Mouse (Mus musculus) lung, embryonic 15.5 days (tissue): ENCODE data around the gene 4932438H23Rik. TPM values are rescaled to one million over a fixed set of nuclear protein-coding genes. Genes with fewer than 3 reads are reported as not detected.
"Not testable (repeated sequence)": the region's sequence is repeated elsewhere in the genome, so short reads cannot be mapped to it uniquely, and the experiment has no call there.

Source experiments
- ATAC-seq: fragments of 200-750 bp; cut with Nextera tagmentation; 2 replicates; pipeline ENCODE4 v1.8.0; 2017; ENCODE audit warnings: moderate number of reproducible peaks, borderline replicate concordance; ENCODE audit not compliant: low FRiP score, low TSS enrichment; ENCODE audit errors: extremely low read depth
- H3K27ac ChIP-seq: fragments of 300-500 bp; sonication (generic); 2 replicates; pipeline ENCODE4 v1.5.1; 2015; ENCODE audit warnings: moderate library complexity, mild to moderate bottlenecking, inconsistent platforms
- H3K27me3 ChIP-seq: fragments of 300-500 bp; sonication (generic); 2 replicates; pipeline ENCODE4 v1.6.1; 2015; ENCODE audit warnings: inconsistent platforms
- H3K36me3 ChIP-seq: fragments of 300-500 bp; sonication (generic); 2 replicates; pipeline ENCODE4 v1.6.1; 2015; ENCODE audit warnings: inconsistent platforms
- H3K4me1 ChIP-seq: fragments of 300-500 bp; sonication (generic); 2 replicates; pipeline ENCODE4 v1.6.1; 2015; ENCODE audit warnings: inconsistent platforms
- H3K4me2 ChIP-seq: fragments of 300-500 bp; sonication (generic); 2 replicates; pipeline ENCODE4 v1.6.1; 2015; ENCODE audit warnings: inconsistent platforms, mild to moderate bottlenecking, moderate library complexity
- H3K4me3 ChIP-seq: fragments of 300-500 bp; sonication (generic); 2 replicates; pipeline ENCODE4 v1.5.1; 2015; ENCODE audit warnings: mild to moderate bottlenecking, inconsistent platforms
- H3K9ac ChIP-seq: fragments of 300-500 bp; sonication (generic); 2 replicates; pipeline ENCODE4 v1.6.1; 2015; ENCODE audit warnings: inconsistent platforms
- H3K9me3 ChIP-seq: fragments of 300-500 bp; sonication (generic); 2 replicates; pipeline ENCODE4 v1.6.1; 2016; ENCODE audit warnings: inconsistent platforms
- WGBS: fragments of 180-500 bp; shearing (Covaris S2); methylation state at CpG from one replicate; pipeline ENCODE4 v1.1.7; 2015; 5-methylcytosine and 5-hydroxymethylcytosine counted together
- polyA plus RNA-seq: library from polyadenylated mRNA; unstranded; fragments of >200 nt; fragmentation: Nextera tagmentation; extraction: Ambion mirVana; gene quantifications from 2 replicates; pipeline ENCODE4 v1.2.1, GENCODE M21; 2015

The 4932438H23Rik gene
- polyA plus RNA-seq, 1 experiment from 2014 or later, result 0.52 TPM

GRCm38 (mm10) chr16:91096984-91097506 is 2.1 kb upstream of the 4932438H23Rik start:
- no peaks in the 10 kb centered on the region for H3K36me3 ChIP-seq
- H3K4me1 ChIP-seq, result peaks cover 4% of the 10 kb centered on the region; the same call in 1 of the 2 replicates
- no peak overlapping the region for H3K9ac ChIP-seq
- H3K4me2 ChIP-seq, result no peak overlapping the region
- H3K4me3 ChIP-seq, result no peak overlapping the region
- no peaks in the 10 kb centered on the region for H3K9me3 ChIP-seq
- no peak overlapping the region for H3K27ac ChIP-seq
- 84% methylated on average over 4 of the region's 4 CpGs for WGBS
- no peak for ATAC-seq
- no peaks in the 10 kb centered on the region for H3K27me3 ChIP-seq

DNA sequence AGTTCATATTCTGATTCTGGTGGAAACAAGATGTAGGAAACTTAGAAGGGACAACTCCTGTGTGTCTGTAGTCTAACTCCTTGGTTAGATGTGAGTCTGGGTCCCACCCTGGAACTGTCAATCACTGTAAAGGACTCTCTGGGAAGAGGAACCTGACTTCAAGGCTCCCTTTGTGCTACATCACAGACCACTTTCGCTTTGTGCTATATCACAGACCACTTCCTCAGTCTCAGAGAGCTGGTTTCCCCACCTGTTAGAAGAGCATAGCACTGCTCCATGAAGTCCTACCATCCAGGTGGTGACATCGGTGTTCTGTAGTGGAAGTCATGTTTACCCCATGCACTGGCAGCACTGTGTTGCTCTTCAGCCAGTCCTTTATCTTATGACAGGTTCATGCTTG is 1.1 kb upstream of the 4932438H23Rik start:
- H3K27me3 ChIP-seq, result no peaks in the 10 kb centered on the region
- WGBS, result 77% methylated on average over 2 of the region's 2 CpGs
- H3K9me3 ChIP-seq, result no peaks in the 10 kb centered on the region
- H3K27ac ChIP-seq, result no peak overlapping the region
- H3K9ac ChIP-seq, result no peak overlapping the region
- H3K4me1 ChIP-seq, result peaks cover 4% of the 10 kb centered on the region; the same call in 1 of the 2 replicates
- no peak overlapping the region for H3K4me3 ChIP-seq
- no peak overlapping the region for H3K4me2 ChIP-seq
- no peaks in the 10 kb centered on the region for H3K36me3 ChIP-seq
- ATAC-seq, result no peak

DNA sequence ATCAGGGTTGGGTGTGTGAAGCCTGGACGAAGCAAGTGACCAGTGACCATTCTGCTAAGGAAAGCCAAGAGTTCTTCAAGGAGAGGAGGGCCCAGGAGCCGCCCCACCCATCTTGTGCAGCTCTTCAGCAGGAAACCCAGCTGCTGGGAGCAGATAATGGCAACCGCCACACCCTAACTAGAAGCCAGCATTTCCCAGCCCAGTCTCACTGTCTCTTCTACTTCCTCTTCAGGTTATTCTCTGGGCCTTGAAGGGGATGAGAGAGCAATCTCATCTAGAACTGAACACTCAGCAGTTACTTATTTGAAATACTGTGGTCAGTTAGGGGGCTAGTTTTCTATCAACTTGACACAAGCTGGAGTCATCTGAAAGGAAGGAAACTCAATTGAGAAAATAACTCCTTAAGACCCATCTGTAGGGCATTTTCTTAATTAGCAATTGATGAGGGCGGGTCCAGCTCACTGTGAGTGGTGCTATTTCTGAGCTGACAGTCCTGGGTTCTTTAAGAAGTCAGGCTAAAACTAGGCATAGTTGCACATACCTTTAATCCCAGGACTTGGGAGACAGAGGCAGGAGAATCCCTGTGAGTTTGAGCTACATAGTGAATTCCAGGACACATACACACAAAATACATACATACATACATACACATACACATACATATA is 8.1 kb downstream of the 4932438H23Rik start:
- H3K27me3 ChIP-seq, result no peaks in the 10 kb centered on the region; the same call in 1 of the 2 replicates
- no peak overlapping the region for H3K4me3 ChIP-seq
- no peaks in the 10 kb centered on the region for H3K9me3 ChIP-seq
- no peaks in the 10 kb centered on the region for H3K36me3 ChIP-seq
- no peak overlapping the region for H3K9ac ChIP-seq
- 54% methylated on average over 4 of the region's 4 CpGs for WGBS
- no peak for ATAC-seq
- H3K27ac ChIP-seq, result no peak overlapping the region
- H3K4me2 ChIP-seq, result no peak overlapping the region
- H3K4me1 ChIP-seq, result peaks cover 10% of the 10 kb centered on the region

DNA sequence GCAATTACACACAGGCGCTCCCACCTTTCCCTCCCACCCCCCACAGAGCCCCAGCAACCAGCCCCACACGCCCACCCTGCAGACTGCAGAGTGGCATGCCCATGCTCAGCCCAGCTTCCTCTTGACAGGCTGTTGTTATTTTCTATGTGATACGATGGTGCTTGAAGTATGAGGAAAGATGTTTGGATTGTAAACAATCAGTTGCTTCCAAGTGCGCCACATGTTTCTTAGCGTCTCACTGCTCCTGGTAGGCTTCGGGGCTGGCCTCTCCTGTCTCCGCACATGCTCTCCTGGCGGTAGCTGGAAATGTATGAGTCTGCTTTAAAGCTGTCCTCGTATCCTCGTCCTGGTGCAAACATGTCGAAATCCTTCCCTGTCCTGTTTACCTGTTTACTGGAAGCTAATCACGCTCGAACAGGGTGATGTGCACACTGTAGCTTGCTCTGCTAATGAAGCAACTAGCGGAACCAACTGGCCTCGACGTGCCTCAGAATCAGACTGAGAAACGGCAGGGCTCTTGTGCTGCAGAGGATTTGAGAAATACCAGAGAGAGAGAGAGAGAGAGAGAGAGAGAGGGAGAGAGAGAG is 9.6 kb downstream of the 4932438H23Rik start:
- H3K27ac ChIP-seq, result no peak overlapping the region
- WGBS, result 42% methylated on average over 17 of the region's 17 CpGs
- no peaks in the 10 kb centered on the region for H3K36me3 ChIP-seq
- peaks cover 10% of the 10 kb centered on the region for H3K4me1 ChIP-seq
- peak; percentile 42; the same call in 1 of the 2 replicates for ATAC-seq
- peak overlapping the region; percentile 35 for H3K4me2 ChIP-seq
- no peaks in the 10 kb centered on the region for H3K9me3 ChIP-seq
- no peak overlapping the region for H3K4me3 ChIP-seq
- H3K9ac ChIP-seq, result no peak overlapping the region
- H3K27me3 ChIP-seq, result peaks cover 4% of the 10 kb centered on the region; the same call in 1 of the 2 replicates

GRCm38 (mm10) chr16:91084307-91085238 is 10.3 kb downstream of the 4932438H23Rik start:
- H3K4me3 ChIP-seq, result no peak overlapping the region
- no peak for ATAC-seq
- H3K4me2 ChIP-seq, result peak overlapping the region; percentile 35
- peaks cover 4% of the 10 kb centered on the region; the same call in 1 of the 2 replicates for H3K27me3 ChIP-seq
- no peaks in the 10 kb centered on the region for H3K36me3 ChIP-seq
- no peak overlapping the region for H3K9ac ChIP-seq
- no peak overlapping the region for H3K27ac ChIP-seq
- 68% methylated on average over 21 of the region's 21 CpGs for WGBS
- peaks cover 10% of the 10 kb centered on the region for H3K4me1 ChIP-seq
- no peaks in the 10 kb centered on the region for H3K9me3 ChIP-seq

GRCm38 (mm10) chr16:91083002-91083646 is 11.8 kb downstream of the 4932438H23Rik start:
- peaks cover 4% of the 10 kb centered on the region; the same call in 1 of the 2 replicates for H3K27me3 ChIP-seq
- no peaks in the 10 kb centered on the region for H3K36me3 ChIP-seq
- H3K4me2 ChIP-seq, result no peak overlapping the region
- H3K9ac ChIP-seq, result no peak overlapping the region
- H3K9me3 ChIP-seq, result no peaks in the 10 kb centered on the region
- 72% methylated on average over 4 of the region's 4 CpGs for WGBS
- no peak overlapping the region for H3K4me3 ChIP-seq
- ATAC-seq, result no peak
- H3K27ac ChIP-seq, result no peak overlapping the region
- peaks cover 10% of the 10 kb centered on the region for H3K4me1 ChIP-seq

DNA sequence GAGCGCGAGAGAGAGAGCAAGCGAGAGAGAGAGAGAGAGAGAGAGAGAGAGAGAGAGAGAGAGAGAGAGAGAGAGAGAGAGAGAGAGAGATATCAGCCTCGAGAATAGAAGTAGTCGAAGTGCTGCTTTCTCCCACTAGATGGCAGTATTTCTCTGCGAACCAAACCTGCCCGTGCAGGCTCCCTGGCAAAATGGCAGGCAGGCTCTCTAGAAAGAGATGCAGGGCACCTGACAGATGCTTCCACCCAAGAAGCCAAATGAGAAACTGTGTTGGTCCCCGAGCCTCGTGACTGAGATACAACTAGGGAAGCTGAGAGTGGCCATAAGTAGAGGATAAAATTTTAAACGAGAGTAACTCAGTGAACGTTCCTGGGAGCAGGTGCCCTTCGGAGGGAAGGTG is 13.4 kb downstream of the 4932438H23Rik start:
- Histone ChIP-seq H3K27ac (no peak overlapping the region), H3K4me2 (no peak overlapping the region), H3K4me1 (peaks cover 10% of the 10 kb centered on the region), H3K27me3 (peaks cover 4% of the 10 kb centered on the region; the same call in 1 of the 2 replicates), H3K36me3 (no peaks in the 10 kb centered on the region), H3K4me3 (no peak overlapping the region), H3K9ac (no peak overlapping the region), H3K9me3 (no peaks in the 10 kb centered on the region)
- no peak for ATAC-seq
- WGBS, result 23% methylated on average over 9 of the region's 12 CpGs

- no peaks in the 10 kb centered on the region for H3K4me1 ChIP-seq
- no peak overlapping the region for H3K27ac ChIP-seq
- WGBS, result 72% methylated on average over 5 of the region's 5 CpGs
- no peak for ATAC-seq
- no peaks in the 10 kb centered on the region for H3K36me3 ChIP-seq
- peaks cover 4% of the 10 kb centered on the region; the same call in 1 of the 2 replicates for H3K27me3 ChIP-seq
- no peak overlapping the region for H3K4me2 ChIP-seq
- no peaks in the 10 kb centered on the region for H3K9me3 ChIP-seq
- H3K9ac ChIP-seq, result no peak overlapping the region
- no peak overlapping the region for H3K4me3 ChIP-seq
Observed at GRCm38 (mm10) chr16:91076180-91076579, 18.7 kb downstream of the 4932438H23Rik start.

- H3K36me3 ChIP-seq, H3K27me3 ChIP-seq, H3K4me3 ChIP-seq, H3K9me3 ChIP-seq, H3K27ac ChIP-seq, H3K4me1 ChIP-seq, H3K4me2 ChIP-seq, ATAC-seq, H3K9ac ChIP-seq: not testable (repeated sequence)
- whole genome bisulfite sequencing, result 74% methylated on average over 8 of the region's 8 CpGs
Observed at GRCm38 (mm10) chr16:91075423-91075822, 19.5 kb downstream of the 4932438H23Rik start.

DNA sequence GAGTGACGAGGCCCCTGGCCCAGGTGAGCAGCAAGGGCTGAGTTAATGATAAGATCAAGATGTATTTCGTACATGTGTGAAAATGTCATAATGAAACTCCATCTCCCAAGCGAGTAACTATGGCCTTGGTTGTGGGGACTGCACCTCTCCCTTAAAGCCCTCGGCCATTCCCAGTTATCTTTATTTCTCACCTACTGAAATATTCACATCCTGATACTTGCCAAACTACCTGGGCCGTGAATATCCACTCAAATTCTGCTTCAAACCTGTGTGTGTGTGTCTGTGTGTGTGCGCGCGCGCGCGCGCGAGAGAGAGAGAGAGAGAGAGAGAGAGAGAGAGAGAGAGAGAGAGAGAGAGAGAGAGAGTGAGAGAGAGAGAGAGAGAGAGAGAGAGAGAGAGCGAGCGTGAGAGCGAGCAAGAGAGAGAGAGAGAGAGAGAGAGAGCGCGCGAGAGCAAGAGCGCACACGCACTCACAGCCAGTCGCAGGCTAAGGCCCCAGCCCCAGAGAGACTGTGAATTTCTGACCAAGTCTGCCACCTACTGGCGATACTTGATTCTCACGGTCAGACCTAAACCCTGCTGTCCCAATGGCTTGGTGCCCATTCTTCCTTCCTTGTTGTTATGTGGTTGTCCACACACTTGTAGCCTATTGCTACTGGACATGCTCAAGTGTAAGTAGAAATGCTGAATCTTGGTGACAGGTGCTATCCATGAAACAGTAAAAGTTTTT is 21.6 kb downstream of the 4932438H23Rik start:
- Histone ChIP-seq H3K4me2 (peak overlapping the region; percentile 20; the same call in 1 of the 2 replicates), H3K4me3 (no peak overlapping the region), H3K9me3 (no peaks in the 10 kb centered on the region), H3K27me3 (0 out of 2 replicates have a peak, but pooled peaks cover 6% of the 10 kb centered on the region), H3K4me1 (peaks cover 7% of the 10 kb centered on the region; the same call in 1 of the 2 replicates), H3K36me3 (no peaks in the 10 kb centered on the region), H3K9ac (no peak overlapping the region), H3K27ac (no peak overlapping the region)
- 33% methylated on average over 24 of the region's 24 CpGs for WGBS
- ATAC-seq, result peak; percentile 96
